Mouse (Mus musculus): ENCODE measurements at regions not wholly inside any gene's neighbourhood (a gene's known extent, or its start where the extent isn't known, plus 50 kb on each side); places are given as distances from the start of the nearest gene placed in this dataset.

- in situ Hi-C loops (cut with MboI, MseI), result no loop called here
Observed at GRCm38 (mm10) chr8:87208036-87208435, 264.4 kb downstream of the Cbln1 start.

GRCm38 (mm10) chr8:87202639-87203160 is 269.7 kb downstream of the Cbln1 start:
- in situ Hi-C loops (cut with MboI, MseI), result no loop called here

GRCm38 (mm10) chr8:87199461-87200131 is 272.8 kb downstream of the Cbln1 start:
- in situ Hi-C loops (cut with MboI, MseI), result loop anchor here (10.0 to 25.0 kb wide), 2 partner anchors 665 to 1437 kb away; no protein-coding TSS in a partner anchor

DNA sequence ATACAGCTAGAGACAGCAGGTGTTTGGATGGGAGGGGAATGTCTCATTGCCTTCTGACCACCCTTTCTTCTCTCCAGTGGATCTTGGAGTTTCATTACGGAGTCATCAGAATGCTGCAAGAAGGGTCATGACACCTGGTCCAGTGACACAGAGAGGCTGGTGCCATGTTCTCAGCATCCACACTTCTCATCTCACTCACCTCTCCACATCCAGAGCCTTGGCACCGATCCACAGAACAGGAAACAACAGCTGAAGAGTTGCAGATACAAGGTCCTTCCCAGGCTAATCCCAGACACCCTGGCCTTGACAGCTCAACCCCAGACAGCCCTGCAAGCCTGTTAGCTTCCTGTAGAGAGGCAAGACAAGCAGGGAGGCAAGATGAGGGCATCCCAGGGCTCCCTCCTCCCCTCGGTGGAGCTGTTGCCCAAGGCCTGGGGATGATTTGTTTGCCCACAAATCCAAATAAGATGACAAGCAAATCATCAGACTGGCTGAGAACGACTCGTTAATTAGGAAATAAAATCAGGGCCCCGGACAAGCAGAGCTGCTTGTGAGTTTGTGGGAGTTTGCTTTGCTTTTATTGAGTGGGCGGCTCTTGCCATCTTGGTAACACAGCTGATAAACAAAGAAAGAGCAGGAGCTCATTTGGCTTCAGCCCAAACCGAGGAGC is 274.4 kb downstream of the Cbln1 start:
- in situ Hi-C loops (cut with MboI, MseI), result loop anchor here (10.0 to 25.0 kb wide), 2 partner anchors 663 to 1436 kb away; no protein-coding TSS in a partner anchor

GRCm38 (mm10) chr8:87197000-87197399 is 275.4 kb downstream of the Cbln1 start:
- in situ Hi-C loops (cut with MboI, MseI), result loop anchor here (10.0 to 25.0 kb wide), 2 partner anchors 662 to 1435 kb away; no protein-coding TSS in a partner anchor

DNA sequence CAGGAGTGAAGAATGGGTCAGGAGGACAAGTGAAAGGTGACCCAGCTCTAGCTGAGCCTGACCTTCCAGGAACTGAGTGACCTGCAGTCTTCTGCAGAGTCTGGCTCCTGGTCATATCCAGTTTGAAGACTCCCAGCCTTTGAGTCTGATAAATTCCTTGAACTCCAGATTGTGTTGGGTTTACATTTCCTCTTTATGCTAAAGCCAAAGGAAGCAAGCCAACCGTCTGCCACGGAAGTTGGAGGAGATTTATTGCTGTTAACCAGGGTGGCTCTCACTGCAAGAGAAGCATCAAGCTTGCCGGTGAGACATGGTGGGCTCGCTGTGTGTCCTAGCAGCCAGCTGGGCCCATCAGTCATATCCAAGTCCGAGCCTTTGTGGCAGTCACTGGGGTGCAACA is 276.4 kb downstream of the Cbln1 start:
- in situ Hi-C loops (cut with MboI, MseI), result loop anchor here (10.0 to 25.0 kb wide), 2 partner anchors 661 to 1434 kb away; no protein-coding TSS in a partner anchor

DNA sequence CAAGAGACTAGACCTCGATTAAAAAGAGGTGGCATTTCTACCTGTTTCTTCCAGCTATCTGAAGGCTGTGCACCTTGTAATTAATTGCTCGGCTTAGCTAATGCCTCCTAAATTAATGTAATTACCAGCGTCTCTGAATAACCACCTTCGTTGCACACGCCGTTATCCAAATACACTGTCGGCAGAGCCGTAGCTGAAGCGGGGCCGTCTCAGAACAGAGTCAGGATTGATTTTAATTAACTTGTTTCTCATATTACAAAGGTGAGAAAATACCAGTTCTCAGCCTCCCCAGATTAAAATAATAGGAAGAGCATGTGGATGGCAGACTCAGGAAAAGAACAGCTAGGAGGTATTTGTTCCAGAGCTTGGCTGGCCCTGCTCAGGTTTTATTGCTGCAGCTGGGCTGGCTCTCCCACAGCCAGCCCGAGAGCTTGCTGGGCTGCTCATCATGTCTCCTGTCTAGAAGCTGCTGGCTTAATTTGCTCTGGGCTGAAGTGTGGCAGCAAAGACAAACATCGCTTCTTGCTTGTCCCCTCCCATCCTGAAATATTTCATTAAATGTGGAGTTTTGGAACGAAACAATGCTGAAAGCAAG is 282.5 kb downstream of the Cbln1 start:
- in situ Hi-C loops (cut with MboI, MseI), result loop anchor here (10.0 to 25.0 kb wide), 2 partner anchors 655 to 1428 kb away; no protein-coding TSS in a partner anchor

GRCm38 (mm10) chr8:87182888-87183287 is 289.5 kb downstream of the Cbln1 start:
- in situ Hi-C loops (cut with MboI, MseI), result loop anchor here (25.0 kb wide), 1 partner anchor 1421 kb away; no protein-coding TSS in a partner anchor

DNA sequence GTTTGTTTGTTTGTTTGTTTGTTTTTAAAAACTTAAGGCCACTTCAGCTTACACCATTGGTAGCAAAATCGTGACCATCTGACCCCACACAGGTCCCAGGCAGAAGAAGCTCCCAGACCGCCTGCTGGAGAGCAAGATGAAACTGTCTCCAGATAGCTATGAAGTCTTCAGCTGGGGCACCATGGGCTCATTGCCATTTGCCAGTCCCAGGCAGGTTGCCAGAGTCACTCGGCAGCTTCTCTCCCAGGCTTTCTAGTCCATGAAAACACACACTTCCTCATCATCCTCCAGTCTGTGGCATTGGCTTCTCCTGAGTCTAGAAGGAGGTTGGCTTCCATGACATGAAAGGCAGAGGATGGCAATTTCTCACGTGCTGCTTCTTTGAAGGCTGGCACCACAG is 293.5 kb upstream of the N4bp1 start:
- in situ Hi-C loops (cut with MboI, MseI), result loop anchor here (25.0 kb wide), 1 partner anchor 1416 kb away; no protein-coding TSS in a partner anchor

- in situ Hi-C loops (cut with MboI, MseI), result loop anchor here (25.0 kb wide), 1 partner anchor 1415 kb away; no protein-coding TSS in a partner anchor
Observed at GRCm38 (mm10) chr8:87177620-87178019, 292.6 kb upstream of the N4bp1 start.

DNA sequence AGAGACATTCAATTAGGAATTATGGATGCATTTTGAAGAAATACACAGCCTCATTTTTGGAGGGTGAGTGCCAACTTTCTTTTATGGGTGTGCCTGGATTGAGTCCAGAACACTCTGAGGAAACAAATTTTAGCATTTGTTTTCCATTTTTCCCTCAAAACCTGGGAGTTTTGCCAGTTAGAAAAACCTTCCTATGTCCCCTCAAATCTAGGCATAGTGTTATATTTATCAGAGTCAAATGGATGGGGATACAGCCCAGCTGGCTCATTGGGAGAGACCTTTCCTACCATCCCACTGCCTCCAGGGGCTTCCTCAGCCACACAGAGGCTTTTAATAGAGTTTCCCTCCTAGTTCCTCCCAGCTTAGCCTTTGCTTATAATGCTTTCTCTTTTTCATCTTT is 290.0 kb upstream of the N4bp1 start:
- in situ Hi-C loops (cut with MboI, MseI), result loop anchor here (25.0 kb wide), 1 partner anchor 1413 kb away; no protein-coding TSS in a partner anchor

DNA sequence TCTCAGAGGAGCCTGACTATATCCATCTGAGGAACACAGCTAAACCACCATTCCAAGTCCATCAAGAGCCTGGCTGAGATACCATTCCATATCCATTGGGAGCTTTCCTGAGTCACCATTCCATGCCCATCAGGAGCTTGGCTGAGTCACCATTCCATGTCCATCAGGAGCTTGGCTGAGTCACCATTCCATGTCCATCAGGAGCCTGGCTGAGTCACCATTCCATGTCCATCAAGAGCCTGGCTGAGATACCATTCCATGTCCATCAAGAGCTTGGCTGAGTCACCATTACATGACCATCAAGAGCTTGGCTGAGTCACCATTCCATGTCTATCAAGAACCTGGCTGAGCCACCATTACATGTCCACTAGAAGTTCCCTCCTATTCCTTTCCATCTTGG is 288.7 kb upstream of the N4bp1 start:
- in situ Hi-C loops (cut with MboI, MseI), result no loop called here

DNA sequence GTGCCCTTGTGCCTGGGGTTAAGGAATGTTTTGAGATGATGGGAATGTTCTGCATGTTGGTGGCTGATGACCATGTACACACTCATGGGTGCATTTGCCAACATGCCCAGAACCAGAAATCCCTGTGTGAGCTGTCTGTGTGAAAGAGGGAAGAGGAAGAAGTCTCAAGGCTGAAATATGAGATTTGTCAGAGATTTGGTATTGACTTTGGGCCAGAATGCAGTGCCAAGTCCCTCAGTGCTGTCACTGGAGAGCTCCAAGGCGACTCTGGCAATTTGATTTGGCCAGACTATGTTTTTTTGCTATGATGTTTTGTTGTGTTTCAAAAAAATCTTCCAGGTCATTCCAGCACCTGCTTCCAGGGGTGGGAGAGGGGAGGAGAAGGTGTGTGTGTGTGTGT is 281.7 kb upstream of the N4bp1 start:
- in situ Hi-C loops (cut with MboI, MseI), result no loop called here

DNA sequence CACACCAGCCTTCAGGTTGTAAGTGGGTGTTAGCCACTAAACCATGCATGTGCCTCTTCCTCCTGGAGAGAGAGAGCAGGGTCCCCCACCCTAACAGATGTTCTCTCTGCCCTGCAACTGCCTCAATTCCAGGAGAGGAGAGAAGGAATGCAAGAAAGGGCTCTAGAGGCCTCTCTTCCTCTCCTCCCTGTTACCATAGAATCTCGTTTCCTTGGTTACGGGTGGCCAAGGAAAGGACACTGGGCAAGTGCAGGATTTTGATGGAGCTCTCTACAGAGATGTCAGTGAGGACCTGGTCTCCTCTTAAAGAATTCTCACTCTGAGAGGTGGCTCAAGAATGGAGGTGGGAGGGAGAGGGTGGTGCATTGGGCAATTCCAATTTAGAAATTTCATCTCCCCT is 275.4 kb upstream of the N4bp1 start:
- in situ Hi-C loops (cut with MboI, MseI), result no loop called here

- in situ Hi-C loops (cut with MboI, MseI), result no loop called here
Observed at GRCm38 (mm10) chr8:87158322-87158721, 273.3 kb upstream of the N4bp1 start.

DNA sequence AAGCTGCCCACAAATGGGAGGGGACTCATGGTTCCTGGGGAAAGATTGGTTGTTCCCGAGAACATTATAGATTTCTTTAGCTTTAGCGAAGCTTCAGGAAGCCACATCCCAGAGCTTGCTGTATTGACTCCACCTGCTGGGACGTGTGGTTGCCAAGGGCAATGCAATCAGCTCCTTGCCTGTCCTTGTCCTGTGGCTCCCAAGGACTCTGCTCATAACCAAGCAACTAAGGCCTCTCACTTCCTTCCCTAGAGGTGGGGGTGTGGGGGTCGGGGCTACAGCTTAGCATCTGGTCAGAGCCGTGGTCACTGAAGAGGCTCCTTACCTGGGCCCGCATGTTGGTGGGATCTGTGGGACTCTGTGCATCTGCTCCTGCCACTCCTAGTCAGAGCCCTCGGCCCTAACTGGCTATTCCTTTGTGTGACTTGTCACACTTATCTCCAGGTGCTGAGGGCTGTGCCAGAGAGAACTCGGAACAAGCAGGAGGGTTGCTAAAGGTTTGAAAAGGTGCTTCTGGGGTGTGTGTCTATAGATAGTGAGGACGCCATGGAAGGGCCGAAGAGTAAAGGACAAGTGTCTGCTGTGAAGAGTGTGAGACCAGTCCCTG is 270.9 kb upstream of the N4bp1 start:
- in situ Hi-C loops (cut with MboI, MseI), result no loop called here

GRCm38 (mm10) chr8:87152068-87152915 is 267.2 kb upstream of the N4bp1 start:
- in situ Hi-C loops (cut with MboI, MseI), result no loop called here

- in situ Hi-C loops (cut with MboI, MseI), result no loop called here
Observed at GRCm38 (mm10) chr8:87148853-87149252, 263.8 kb upstream of the N4bp1 start.

DNA sequence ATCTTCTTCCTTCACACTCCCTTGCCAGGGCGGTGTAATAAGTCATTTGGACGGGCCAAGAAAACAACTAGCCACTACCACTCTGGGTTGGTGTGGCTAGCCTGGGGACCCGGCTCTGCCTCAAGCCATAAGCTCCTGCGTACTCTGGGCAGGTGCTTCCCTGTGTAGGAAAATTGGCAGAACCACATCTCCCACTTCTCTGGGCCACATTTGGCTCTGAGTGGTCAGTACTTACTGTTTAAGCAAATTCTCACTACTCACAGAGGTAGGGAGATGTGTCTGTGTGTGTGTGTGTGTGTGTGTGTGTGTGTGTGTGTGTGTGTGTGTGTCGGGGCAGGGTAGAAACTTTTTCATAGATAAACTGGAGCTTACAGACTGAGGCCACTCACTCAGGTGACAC is 262.6 kb upstream of the N4bp1 start:
- in situ Hi-C loops (cut with MboI, MseI), result no loop called here

DNA sequence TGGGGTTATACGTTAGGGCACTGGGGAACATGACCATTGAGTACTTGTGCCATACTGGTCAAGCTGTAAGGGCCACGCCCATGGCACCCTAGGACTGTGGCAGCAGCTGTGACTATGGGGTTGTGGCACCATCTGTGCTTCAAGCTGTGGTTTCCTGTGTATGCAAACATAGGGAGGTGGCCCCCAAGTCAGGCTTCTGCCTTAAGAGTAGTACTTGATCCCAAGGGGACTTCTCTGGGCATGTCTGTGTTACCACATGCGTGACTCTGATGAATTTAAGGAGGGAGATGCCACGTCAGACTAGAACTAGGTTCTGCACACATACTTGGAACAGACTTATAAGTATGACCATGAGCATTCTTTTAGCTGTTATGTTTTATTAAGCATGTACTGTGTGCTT is 252.4 kb upstream of the N4bp1 start:
- in situ Hi-C loops (cut with MboI, MseI), result no loop called here

DNA sequence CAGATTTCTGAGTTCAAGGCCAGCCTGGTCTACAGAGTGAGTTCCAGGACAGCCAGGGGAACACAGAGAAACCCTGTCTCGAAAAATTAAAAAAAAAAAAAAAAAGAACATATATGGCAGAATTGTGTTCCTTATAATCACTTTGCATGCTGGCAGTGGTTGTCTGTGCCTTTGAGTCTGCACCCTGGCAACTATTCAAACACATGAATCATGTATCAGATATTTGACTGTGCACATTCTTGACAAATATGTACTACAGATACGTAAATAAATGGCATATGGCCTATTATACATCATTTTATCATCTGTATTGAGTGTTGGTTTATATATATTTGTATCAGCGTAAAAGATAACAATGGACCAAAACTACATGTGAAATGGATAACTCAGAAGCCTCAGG is 246.7 kb upstream of the N4bp1 start:
- in situ Hi-C loops (cut with MboI, MseI), result no loop called here
